Mouse (Mus musculus) cerebellum, adult 2 months (tissue): ENCODE results near the gene Nfya.

Source experiments
- CTCF ChIP-seq: fragments of 200-500 bp; IDR thresholded peaks from 2 replicates; pipeline ENCODE4 v1.5.1; 2011; ENCODE audit warnings: low read depth, mild to moderate bottlenecking, control low read depth, low read length, moderate library complexity, borderline replicate concordance; ENCODE audit not compliant: insufficient read depth
- POLR2A ChIP-seq: fragments of 200-500 bp; IDR thresholded peaks from 2 replicates; pipeline ENCODE4 v1.6.1; 2011; ENCODE audit warnings: low read length, control low read depth, borderline replicate concordance; ENCODE audit not compliant: insufficient read depth

- no peak for TF ChIP-seq CTCF
- no peak for TF ChIP-seq POLR2A
Observed at GRCm38 (mm10) chr17:48360462-48360861, 49.2 kb downstream of the Nfya start.
